ENCODE assay signal across 8 mouse cellular contexts in genomic region chr5:30959966-30960501, GRCm38 (mm10). TPM values are rescaled to one million over a fixed set of nuclear protein-coding genes. Genes with fewer than 3 reads are reported as not detected.
DNase-seq lines count a peak whose midpoint lies in the region; ATAC-seq and TF ChIP-seq lines count a peak whose summit lies in the region.

TSS of gene Preb (minus strand) at chr5:30960361.

- peaks cover 18% of the 10 kb centered on the region for H3K79me2 ChIP-seq in CH12.LX (replicated peaks; ENCODE audit: control insufficient read depth, extremely low read depth, insufficient read depth, poor library complexity, severe bottlenecking)

- peaks cover 26 to 31% of the 10 kb centered on the region in 2 experiments for H3K36me3 ChIP-seq in CH12.LX (replicated peaks in 1 of 2; ENCODE audit: control insufficient read depth in 1 of 2, insufficient read depth in 1 of 2, low read length in 1 of 2)
- H3K36me3 ChIP-seq in forebrain, embryonic 12.5 days (replicated peaks): peaks cover 24% of the 10 kb centered on the region
- H3K36me3 ChIP-seq in heart, postnatal 0 days (replicated peaks; ENCODE audit: control insufficient read depth, insufficient read depth, low read length): peaks cover 21% of the 10 kb centered on the region
- H3K36me3 ChIP-seq in liver, embryonic 16.5 days (ENCODE audit: control insufficient read depth, insufficient read depth): peaks cover 15% of the 10 kb centered on the region
- peaks cover 28% of the 10 kb centered on the region for H3K36me3 ChIP-seq in neural tube, embryonic 13.5 days
- peaks cover 4% of the 10 kb centered on the region; the same call in 1 of the 2 replicates for H3K36me3 ChIP-seq in testis, adult 2 months (ENCODE audit: control insufficient read depth, insufficient read depth, low read length)

- peak; percentile 96 for TF ChIP-seq POLR2A in CH12.LX (IDR thresholded peaks at IDR 0.05; ENCODE audit: low read depth, low read length)
- peak; percentile 87 for TF ChIP-seq POLR2A in testis, adult 2 months (IDR thresholded peaks at IDR 0.05; ENCODE audit: control insufficient read depth, low read depth, low read length)

- H3K9me3 ChIP-seq in CH12.LX (replicated peaks; ENCODE audit: low read length): peaks cover 10% of the 10 kb centered on the region
- no peaks in the 10 kb centered on the region for H3K9me3 ChIP-seq in forebrain, embryonic 12.5 days
- H3K9me3 ChIP-seq in heart, postnatal 0 days (replicated peaks; ENCODE audit: control insufficient read depth, low read length): no peaks in the 10 kb centered on the region
- H3K9me3 ChIP-seq in liver, embryonic 16.5 days (replicated peaks; ENCODE audit: control insufficient read depth, low read length): no peaks in the 10 kb centered on the region
- no peaks in the 10 kb centered on the region for H3K9me3 ChIP-seq in neural tube, embryonic 13.5 days

- H3K4me3 ChIP-seq in CH12.LX (replicated peaks in 1 of 3; ENCODE audit: low read depth in 2 of 3, low read length in 2 of 3, poor library complexity in 1 of 3): peak within 1 kb of the TSS; percentile 97 to 98 (median 98)
- peak within 1 kb of the TSS; percentile 78 for H3K4me3 ChIP-seq in forebrain, embryonic 12.5 days (replicated peaks)
- peak within 1 kb of the TSS; percentile 75 for H3K4me3 ChIP-seq in heart, postnatal 0 days (ENCODE audit: low read depth, low read length)
- H3K4me3 ChIP-seq in liver, embryonic 16.5 days (ENCODE audit: low read depth, low read length): peak within 1 kb of the TSS; percentile 89
- H3K4me3 ChIP-seq in neural tube, embryonic 13.5 days: peak within 1 kb of the TSS; percentile 78
- H3K4me3 ChIP-seq in testis, adult 2 months (ENCODE audit: control insufficient read depth, low read depth, low read length): peak within 1 kb of the TSS; percentile 97

- TF ChIP-seq CTCF in CH12.LX (conservative IDR thresholded peaks at IDR 0.05 in 1 of 2, IDR thresholded peaks at IDR 0.05 in 1 of 2; ENCODE audit: low read depth in 2 of 2, low read length in 2 of 2): no peak
- 0 out of 2 replicates have a peak, but pooled peaks have one; percentile 6 for TF ChIP-seq CTCF in heart, postnatal 0 days (IDR thresholded peaks at IDR 0.05; ENCODE audit: low read depth)
- no peak for TF ChIP-seq CTCF in testis, adult 2 months (IDR thresholded peaks at IDR 0.05; ENCODE audit: control insufficient read depth, insufficient read depth, insufficient replicate concordance, low read depth, low read length)

- H3K27me3 ChIP-seq in CH12.LX (replicated peaks): peaks cover 2% of the 10 kb centered on the region
- H3K27me3 ChIP-seq in forebrain, embryonic 12.5 days: 0 out of 2 replicates have a peak, but pooled peaks cover 3% of the 10 kb centered on the region
- H3K27me3 ChIP-seq in heart, postnatal 0 days (ENCODE audit: control insufficient read depth, insufficient read depth, low read length): no peaks in the 10 kb centered on the region
- no peaks in the 10 kb centered on the region for H3K27me3 ChIP-seq in liver, embryonic 16.5 days (ENCODE audit: control insufficient read depth, insufficient read depth, low read depth, low read length)
- peaks cover 4% of the 10 kb centered on the region; the same call in 1 of the 2 replicates for H3K27me3 ChIP-seq in neural tube, embryonic 13.5 days
- no peaks in the 10 kb centered on the region for H3K27me3 ChIP-seq in testis, adult 2 months (ENCODE audit: control insufficient read depth, insufficient read depth, low read length)

- peak within 1 kb of the TSS; percentile 34; the same call in 1 of the 2 replicates for H3K27ac ChIP-seq in CH12.LX (ENCODE audit: insufficient read depth, low read depth)
- peak within 1 kb of the TSS; percentile 88 for H3K27ac ChIP-seq in forebrain, embryonic 12.5 days
- H3K27ac ChIP-seq in heart, postnatal 0 days (ENCODE audit: low read depth): peak within 1 kb of the TSS; percentile 76
- peak within 1 kb of the TSS; percentile 80 for H3K27ac ChIP-seq in liver, embryonic 16.5 days (ENCODE audit: low read length)
- H3K27ac ChIP-seq in neural tube, embryonic 13.5 days (replicated peaks): peak within 1 kb of the TSS; percentile 85
- H3K27ac ChIP-seq in testis, adult 2 months (ENCODE audit: control insufficient read depth, insufficient read depth, low read depth, low read length): peak within 1 kb of the TSS; percentile 83

- H3K4me1 ChIP-seq in CH12.LX (ENCODE audit: control insufficient read depth in 1 of 2, insufficient read depth in 2 of 2): peaks cover 14 to 35% of the 10 kb centered on the region in 2 experiments
- peaks cover 21% of the 10 kb centered on the region for H3K4me1 ChIP-seq in forebrain, embryonic 12.5 days
- peaks cover 19% of the 10 kb centered on the region for H3K4me1 ChIP-seq in heart, postnatal 0 days (ENCODE audit: control insufficient read depth, insufficient read depth)
- H3K4me1 ChIP-seq in liver, embryonic 16.5 days (ENCODE audit: control insufficient read depth, low read depth, low read length): peaks cover 25% of the 10 kb centered on the region
- H3K4me1 ChIP-seq in neural tube, embryonic 13.5 days (replicated peaks): peaks cover 26% of the 10 kb centered on the region
- H3K4me1 ChIP-seq in testis, adult 2 months (ENCODE audit: control insufficient read depth, insufficient read depth, low read length): peaks cover 6% of the 10 kb centered on the region

- dilution Hi-C loops in CH12.LX (cut with MboI; ENCODE audit: extremely low pct_ligation_motif_present, extremely low pct_unique_long_range_greater_than_20kb, low sequenced_read_pairs): no loop called here

- H3K4me2 ChIP-seq in CH12.LX (ENCODE audit: insufficient read depth, low read depth, poor library complexity, severe bottlenecking): peak within 1 kb of the TSS; percentile 42
- peak within 1 kb of the TSS; percentile 86 for H3K4me2 ChIP-seq in forebrain, embryonic 12.5 days
- peak within 1 kb of the TSS; percentile 78 for H3K4me2 ChIP-seq in heart, postnatal 0 days (ENCODE audit: low read depth, low read length)
- peak within 1 kb of the TSS; percentile 84 for H3K4me2 ChIP-seq in liver, embryonic 16.5 days (ENCODE audit: low read depth, low read length)
- H3K4me2 ChIP-seq in neural tube, embryonic 13.5 days: peak within 1 kb of the TSS; percentile 89

- in situ Hi-C loops in CH12.LX (cut with MboI; ENCODE audit: low pct_ligation_motif_present, low pct_unique_long_range_greater_than_20kb, low sequenced_read_pairs): no loop called here

- H3K9ac ChIP-seq in CH12.LX (ENCODE audit: insufficient read depth, low read depth): peak within 1 kb of the TSS; percentile 96
- H3K9ac ChIP-seq in forebrain, embryonic 12.5 days: peak within 1 kb of the TSS; percentile 89
- H3K9ac ChIP-seq in heart, postnatal 0 days (replicated peaks; ENCODE audit: low read depth, low read length): peak within 1 kb of the TSS; percentile 74
- H3K9ac ChIP-seq in liver, embryonic 16.5 days (ENCODE audit: low read depth, low read length): peak within 1 kb of the TSS; percentile 91
- H3K9ac ChIP-seq in neural tube, embryonic 13.5 days: peak within 1 kb of the TSS; percentile 91

- DNase-seq in CH12.LX (ENCODE audit: extremely low read depth): peak; percentile 98
- DNase-seq in c-Kit-positive CD71-positive TER-119-negative erythroid progenitor cells, embryonic 14.5 days (ENCODE audit: low read depth): peak; percentile 95
- DNase-seq in heart, postnatal 0 days (ENCODE audit: low spot score): peak; percentile 97
- peak; percentile 99 for DNase-seq in kidney, postnatal 4 days

- peak; percentile 95 for ATAC-seq in forebrain, embryonic 12.5 days (ENCODE audit: low FRiP score)
- peak; percentile 97 for ATAC-seq in heart, postnatal 0 days (ENCODE audit: insufficient read depth, low read depth)
- ATAC-seq in liver, embryonic 16.5 days (ENCODE audit: low read depth): peak; percentile 92
- ATAC-seq in neural tube, embryonic 13.5 days (ENCODE audit: low read depth): peak; percentile 94

- TF ChIP-seq RAD21 in CH12.LX (IDR thresholded peaks at IDR 0.05; ENCODE audit: low read depth, low read length): no peak

- WGBS in forebrain, embryonic 12.5 days: under 1% methylated on average over 56 of the region's 56 CpGs
- WGBS in heart, postnatal 0 days: under 1% methylated on average over 56 of the region's 56 CpGs
- WGBS in liver, embryonic 16.5 days (ENCODE audit: insufficient replicate concordance): under 1% methylated on average over 56 of the region's 56 CpGs
- WGBS in neural tube, embryonic 13.5 days: under 1% methylated on average over 56 of the region's 56 CpGs

- no peak for TF ChIP-seq EP300 in CH12.LX (IDR thresholded peaks at IDR 0.05; ENCODE audit: low read length)
- TF ChIP-seq EP300 in heart, postnatal 0 days (IDR thresholded peaks at IDR 0.05; ENCODE audit: low read depth): no peak

TF ChIP-seq in CH12.LX, 34 proteins besides CTCF, POLR2A, EP300 and RAD21 (continues in another document):
- TF ChIP-seq POLR2AphosphoS2 (IDR thresholded peaks at IDR 0.05; ENCODE audit: low read depth, low read length) (peak; percentile 80; the same call in 1 of the 2 replicates), UBTF (IDR thresholded peaks at IDR 0.05; ENCODE audit: low read depth, low read length) (no peak), SIN3A (IDR thresholded peaks at IDR 0.05; ENCODE audit: low read length) (peak; percentile 87), BHLHE40 (IDR thresholded peaks at IDR 0.05; ENCODE audit: low read depth, low read length) (0 out of 2 replicates have a peak, but pooled peaks have one; percentile 20), TCF12 (IDR thresholded peaks at IDR 0.05; ENCODE audit: low read depth, low read length) (peak; percentile 82), NRF1 (IDR thresholded peaks at IDR 0.05; ENCODE audit: low read depth, low read length) (peak; percentile 99), KAT2A (IDR thresholded peaks at IDR 0.05; ENCODE audit: insufficient replicate concordance, low read length) (peak; percentile 89; the same call in 1 of the 2 replicates), TBP (conservative IDR thresholded peaks at IDR 0.05; ENCODE audit: low read depth, low read length) (no peak; the same call in 1 of the 2 replicates), NELFE (IDR thresholded peaks at IDR 0.05; ENCODE audit: low read depth, low read length) (peak; percentile 96), MXI1 (IDR thresholded peaks at IDR 0.05; ENCODE audit: low read depth, low read length) (0 out of 2 replicates have a peak, but pooled peaks have one; percentile 40), ETS1 (conservative IDR thresholded peaks at IDR 0.05; ENCODE audit: low read depth, low read length) (no peak)

RNA-seq across cellular contexts. Expression of gene Preb, which starts in this region (rescaled TPM):
- total RNA-seq in CH12.LX (2012; rRNA removed) (96.5 and 99.8 TPM in 2 replicates), CH12.LX (2014; rRNA removed) (70.9 and 87.3 TPM in 2 replicates)
- 143 and 145 TPM in 2 replicates for polyA plus RNA-seq in CH12.LX (2012; ENCODE audit: insufficient read length, low read depth)
- 131 and 133 TPM in 2 replicates for polyA plus RNA-seq in forebrain, embryonic 12.5 days (2016; fragmentation: Nextera tagmentation; extraction: Ambion mirVana)
- 20.8 and 40.0 TPM in 2 replicates for total RNA-seq in heart, postnatal 0 days (2014; rRNA removed; ENCODE audit: low replicate concordance)
- 54.3 and 64.3 TPM in 2 replicates for polyA plus RNA-seq in heart, postnatal 0 days (2015; fragmentation: Nextera tagmentation; extraction: Ambion mirVana)
- polyA plus RNA-seq in liver, embryonic 16.5 days (2015; fragmentation: Nextera tagmentation; extraction: Ambion mirVana): 92.0 and 102 TPM in 2 replicates
- 117 and 120 TPM in 2 replicates for polyA plus RNA-seq in neural tube, embryonic 13.5 days (2015; fragmentation: Nextera tagmentation; extraction: Ambion mirVana)
- 79.5 and 83.1 TPM in 2 replicates for polyA plus RNA-seq in testis, adult 2 months (2012; rRNA removed)

Comparison
In these comparisons a context has a peak if more than half of its experiments do, and no peak if none do; other contexts are left out.
1. Peak in every context shown above with its lines: DNase-seq, ATAC-seq, H3K4me3 ChIP-seq and H3K27ac ChIP-seq.
2. H3K27ac ChIP-seq: peak in every context shown above with its lines; median percentile 88 in forebrain, embryonic 12.5 days; 85 in neural tube, embryonic 13.5 days; 83 in testis, adult 2 months; 80 in liver, embryonic 16.5 days; 76 in heart, postnatal 0 days; 34 in CH12.LX.